Mouse (Mus musculus) small intestine, adult 2 months (tissue): ENCODE measurements around the gene Nsmce4a. TPM values are rescaled to one million over a fixed set of nuclear protein-coding genes. Genes with fewer than 3 reads are reported as not detected.

Experiments
- H3K27ac ChIP-seq: fragments of 200-500 bp; 2 replicates; pipeline ENCODE4 v1.5.1; 2012; ENCODE audit warnings: low read depth, low read length, control low read depth, inconsistent platforms; ENCODE audit not compliant: insufficient read depth
- H3K27me3 ChIP-seq: fragments of 200-500 bp; 2 replicates; pipeline ENCODE4 v1.6.1; 2012; ENCODE audit warnings: mild to moderate bottlenecking, moderate library complexity, low read length, inconsistent platforms; ENCODE audit not compliant: control insufficient read depth, insufficient read depth
- H3K36me3 ChIP-seq: fragments of 200-500 bp; 2 replicates; pipeline ENCODE4 v1.6.1; 2012; ENCODE audit warnings: mild to moderate bottlenecking, low read length, control low read depth, inconsistent platforms; ENCODE audit not compliant: control insufficient read depth, insufficient read depth
- H3K4me1 ChIP-seq: fragments of 200-500 bp; 2 replicates; pipeline ENCODE4 v1.6.1; 2012; ENCODE audit warnings: low read length, inconsistent platforms, mixed read lengths; ENCODE audit not compliant: control insufficient read depth, insufficient read depth, insufficient read length
- H3K4me3 ChIP-seq: fragments of 200-500 bp; 2 replicates; pipeline ENCODE4 v1.5.1; 2012; ENCODE audit warnings: low read depth, mild to moderate bottlenecking, control low read depth, inconsistent platforms, low read length, moderate library complexity
- CTCF ChIP-seq: fragments of 200-500 bp; IDR thresholded peaks from 2 replicates; pipeline ENCODE4 v1.5.1; 2012; ENCODE audit warnings: low read depth, mild to moderate bottlenecking, control low read depth, inconsistent platforms, low read length, moderate library complexity, mixed read lengths; ENCODE audit not compliant: insufficient replicate concordance, insufficient read length; ENCODE audit errors: extremely low read depth
- POLR2A ChIP-seq: fragments of 200-500 bp; IDR thresholded peaks from 2 replicates; pipeline ENCODE4 v1.6.1; 2012; ENCODE audit warnings: low read depth, mild to moderate bottlenecking, control low read depth, inconsistent platforms, low read length, moderate library complexity
- WGBS: fragments of 180-500 bp; shearing (Covaris S2); methylation state at CpG from one replicate; pipeline ENCODE4 v1.1.7; 2018; 5-methylcytosine and 5-hydroxymethylcytosine counted together
- polyA plus RNA-seq: library from polyadenylated mRNA; depleted of rRNA; stranded (reverse); fragments of >200 nt; gene quantifications from 2 replicates; pipeline ENCODE4 v1.2.3, GENCODE M21; 2012

Nsmce4a gene
- polyA plus RNA-seq, 1 experiment: 62.9 TPM

DNA sequence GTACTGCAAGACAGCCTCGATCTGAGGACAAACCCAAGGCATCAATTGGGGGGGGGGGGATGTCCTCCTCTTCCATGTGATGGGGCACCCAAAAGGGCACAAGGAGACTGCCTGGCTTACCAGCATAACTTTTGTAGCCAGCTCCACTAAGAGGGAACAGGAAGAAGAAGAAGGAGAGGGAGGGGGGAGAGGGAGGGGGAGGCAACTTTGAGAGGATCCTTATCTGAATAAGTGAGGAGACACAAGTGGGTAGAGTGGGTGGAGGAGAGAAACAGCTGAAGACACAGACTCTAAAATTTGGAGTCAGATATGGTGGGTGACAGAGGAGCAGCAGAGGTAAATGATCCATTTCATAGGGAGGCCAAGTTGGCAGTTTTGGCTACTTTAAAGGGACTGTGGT, 12.0 kb downstream of the Nsmce4a start:
- Histone ChIP-seq H3K36me3 (no peaks in the 10 kb centered on the region), H3K4me1 (no peaks in the 10 kb centered on the region), H3K27ac (no peak overlapping the region), H3K27me3 (no peaks in the 10 kb centered on the region), H3K4me3 (no peak overlapping the region)
- 71% methylated on average over 1 of the region's 1 CpGs for WGBS
- TF ChIP-seq POLR2A (no peak), CTCF (no peak)

DNA sequence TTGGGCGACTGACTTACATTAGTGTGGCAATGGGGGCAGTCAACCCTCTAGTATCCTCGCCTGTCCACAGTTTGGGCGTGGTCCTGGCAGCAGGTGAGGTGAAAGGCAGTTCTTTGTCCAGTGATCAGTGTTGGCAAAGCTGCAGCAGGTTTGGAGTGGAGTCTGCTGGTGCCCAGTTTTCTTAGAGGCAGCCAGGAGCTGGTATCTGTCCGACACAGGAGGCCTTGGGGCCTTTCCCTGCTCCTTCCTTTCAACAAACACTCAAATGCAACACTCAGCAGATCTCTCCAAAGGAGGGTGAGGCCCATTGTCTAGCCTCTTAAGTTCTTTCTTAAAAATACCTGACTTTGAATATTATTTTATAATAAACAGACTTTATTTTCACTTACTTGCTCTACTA, 14.3 kb downstream of the Nsmce4a start:
- no peaks in the 10 kb centered on the region for H3K27me3 ChIP-seq
- TF ChIP-seq CTCF: no peak
- TF ChIP-seq POLR2A: no peak
- H3K27ac ChIP-seq: no peak overlapping the region
- no peaks in the 10 kb centered on the region for H3K36me3 ChIP-seq
- 56% methylated on average over 4 of the region's 4 CpGs for WGBS
- no peaks in the 10 kb centered on the region for H3K4me1 ChIP-seq
- H3K4me3 ChIP-seq: no peak overlapping the region

- no peak for TF ChIP-seq POLR2A
- no peak for TF ChIP-seq CTCF
- 71% methylated on average over 5 of the region's 5 CpGs for WGBS
- Histone ChIP-seq H3K27ac (no peak overlapping the region), H3K27me3 (no peaks in the 10 kb centered on the region), H3K4me3 (no peak overlapping the region), H3K4me1 (no peaks in the 10 kb centered on the region), H3K36me3 (no peaks in the 10 kb centered on the region)
Observed at GRCm38 (mm10) chr7:130555597-130555996, 17.3 kb downstream of the Nsmce4a start.

DNA sequence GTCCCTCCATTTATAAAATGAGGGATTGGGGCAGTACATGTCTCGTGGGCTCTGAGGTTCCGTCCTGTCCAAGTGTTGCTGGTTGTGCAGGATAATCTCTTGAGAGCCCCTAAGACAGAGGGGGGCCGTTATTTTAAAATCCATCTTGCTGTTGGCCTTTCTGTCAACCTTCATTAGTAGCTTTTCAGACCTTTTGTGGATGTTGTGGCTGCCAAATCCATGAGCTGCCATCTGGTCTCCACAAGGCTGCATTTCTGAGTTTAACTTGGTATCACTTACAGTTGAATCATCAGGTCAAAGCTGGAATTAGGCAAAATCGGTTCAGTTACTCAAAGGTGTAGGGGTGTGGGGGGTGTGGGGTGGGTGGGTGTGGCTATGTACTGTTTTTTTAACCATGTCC, 19.6 kb downstream of the Nsmce4a start:
- 75% methylated on average over 4 of the region's 4 CpGs for WGBS
- no peaks in the 10 kb centered on the region for H3K36me3 ChIP-seq
- H3K4me3 ChIP-seq: no peak overlapping the region
- no peaks in the 10 kb centered on the region for H3K27me3 ChIP-seq
- TF ChIP-seq CTCF: no peak
- no peak for TF ChIP-seq POLR2A
- H3K27ac ChIP-seq: no peak overlapping the region
- H3K4me1 ChIP-seq: no peaks in the 10 kb centered on the region

GRCm38 (mm10) chr7:130552780-130553179, 20.1 kb downstream of the Nsmce4a start:
- WGBS: 77% methylated on average over 5 of the region's 5 CpGs
- TF ChIP-seq POLR2A (no peak), CTCF (no peak)
- H3K27ac ChIP-seq: no peak overlapping the region

GRCm38 (mm10) chr7:130547635-130548175, 25.2 kb downstream of the Nsmce4a start:
- Histone ChIP-seq H3K36me3 (peaks cover 15% of the 10 kb centered on the region), H3K27me3 (no peaks in the 10 kb centered on the region), H3K27ac (no peak overlapping the region), H3K4me3 (no peak overlapping the region), H3K4me1 (peaks cover 2% of the 10 kb centered on the region; the same call in 1 of the 2 replicates)
- no peak for TF ChIP-seq CTCF
- TF ChIP-seq POLR2A: no peak
- WGBS: 76% methylated on average over 12 of the region's 12 CpGs

More at GRCm38 (mm10) chr7:130552780-130553179, 20.1 kb downstream of the Nsmce4a start:
- no peak overlapping the region for H3K4me3 ChIP-seq
- no peaks in the 10 kb centered on the region for H3K27me3 ChIP-seq
- H3K36me3 ChIP-seq: no peaks in the 10 kb centered on the region
- no peaks in the 10 kb centered on the region for H3K4me1 ChIP-seq

DNA sequence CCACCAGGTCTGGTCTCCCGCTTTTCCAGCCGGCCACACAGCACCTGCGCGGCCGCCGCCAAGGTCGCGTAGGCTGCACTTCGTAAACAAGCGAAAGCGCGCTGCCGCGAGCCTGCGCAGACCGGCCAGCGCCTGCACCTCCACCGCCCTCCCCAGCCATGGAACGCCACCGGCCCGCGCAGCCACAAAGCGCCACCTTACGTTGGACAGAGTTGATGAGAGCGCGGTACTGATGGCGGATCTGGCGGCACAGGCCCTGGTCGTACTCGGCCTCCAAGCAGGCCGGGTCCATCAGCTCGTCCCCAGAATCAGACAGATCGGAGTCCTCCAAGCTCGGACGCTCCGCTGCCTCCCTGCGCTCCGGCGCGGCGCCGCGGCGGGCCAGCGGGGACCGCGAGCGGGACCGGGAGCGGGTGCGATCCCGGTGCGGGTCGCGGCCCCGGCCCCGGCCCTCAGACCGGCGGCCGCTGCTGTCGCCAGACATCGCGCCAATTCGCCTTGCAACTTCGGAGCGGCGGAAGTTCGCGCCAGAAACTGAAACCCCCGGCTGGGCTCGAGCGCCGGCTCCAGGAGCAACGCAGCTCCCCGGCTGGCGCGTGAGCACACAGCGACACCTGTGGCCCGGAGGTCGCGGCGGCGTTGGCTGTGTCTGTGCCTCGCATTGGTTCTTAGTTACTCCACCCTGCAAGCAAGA, 26.0 kb downstream of the Nsmce4a start:
- Histone ChIP-seq H3K36me3 (peaks cover 20% of the 10 kb centered on the region), H3K27ac (peak overlapping the region; percentile 99), H3K27me3 (no peaks in the 10 kb centered on the region), H3K4me3 (peak overlapping the region; percentile 95), H3K4me1 (peaks cover 2% of the 10 kb centered on the region; the same call in 1 of the 2 replicates)
- TF ChIP-seq CTCF: peak; percentile 82
- TF ChIP-seq POLR2A: no peak; the same call in none of the 2 replicates
- under 1% methylated on average over 84 of the region's 84 CpGs for WGBS
